In genomic region chr16:30449017-30449416, GRCm38 (mm10) we compare ENCODE assay signal across 21 mouse cellular contexts. TPM values are rescaled to one million over a fixed set of nuclear protein-coding genes. Genes with fewer than 3 reads are reported as not detected.
DNase-seq lines count a peak whose midpoint lies in the region; ATAC-seq and TF ChIP-seq lines count a peak whose summit lies in the region.
"Had no signal": no experiment of that assay in that cellular context is flagged by ENCODE, and none has a peak within 500 bp of the region (broad histone marks: within the 10 kb centered on the region; RNA-seq: fewer than 3 reads in every experiment).

No protein-coding gene starts in this region.

- H3K27me3 ChIP-seq in heart, embryonic 10.5 days (ENCODE audit: insufficient read depth, poor library complexity, severe bottlenecking), result 0 out of 2 replicates have a peak, but pooled peaks cover 4% of the 10 kb centered on the region
- H3K27me3 ChIP-seq in midbrain, embryonic 14.5 days (ENCODE audit: control insufficient read depth, insufficient read depth, low read length), result no peaks in the 10 kb centered on the region
- no peaks in the 10 kb centered on the region for H3K27me3 ChIP-seq in kidney, adult 2 months (replicated peaks; ENCODE audit: control insufficient read depth, insufficient read depth, low read length)
- H3K27me3 ChIP-seq: forebrain, embryonic 13.5 days; forebrain, embryonic 15.5 days; Patski had no signal

- no peaks in the 10 kb centered on the region for H3K9me3 ChIP-seq in heart, embryonic 10.5 days
- no peaks in the 10 kb centered on the region for H3K9me3 ChIP-seq in midbrain, embryonic 14.5 days (ENCODE audit: control insufficient read depth, low read length)
- H3K9me3 ChIP-seq: embryonic facial prominence, embryonic 10.5 days; embryonic facial prominence, embryonic 12.5 days; forebrain, embryonic 13.5 days; forebrain, embryonic 15.5 days had no signal

- H3K4me2 ChIP-seq in midbrain, embryonic 14.5 days (ENCODE audit: low read length), result no peak overlapping the region
- H3K4me2 ChIP-seq: embryonic facial prominence, embryonic 12.5 days; forebrain, embryonic 13.5 days; forebrain, embryonic 15.5 days had no signal

- TF ChIP-seq POLR2A in kidney, adult 2 months (IDR thresholded peaks at IDR 0.05; ENCODE audit: low read depth, low read length), result no peak

- H3K27ac ChIP-seq in heart, embryonic 10.5 days, result no peak overlapping the region
- H3K27ac ChIP-seq in midbrain, embryonic 14.5 days (replicated peaks; ENCODE audit: low read depth, low read length), result no peak overlapping the region
- no peak overlapping the region for H3K27ac ChIP-seq in kidney, adult 2 months (ENCODE audit: insufficient read depth, low read depth, low read length)
- H3K27ac ChIP-seq: embryonic facial prominence, embryonic 10.5 days; embryonic facial prominence, embryonic 12.5 days; forebrain, embryonic 13.5 days; forebrain, embryonic 15.5 days had no signal

- ATAC-seq in granulocyte monocyte progenitor cell, adult 5-6 weeks (replicated peaks; ENCODE audit: poor library complexity, severe bottlenecking), result peak; percentile 59
- peak; percentile 43 for ATAC-seq in megakaryocyte progenitor cell, adult 5-6 weeks (replicated peaks; ENCODE audit: poor library complexity)
- no peak for ATAC-seq in midbrain, embryonic 14.5 days (ENCODE audit: low FRiP score, low TSS enrichment)
- ATAC-seq: activated CD4-positive, CD25-positive, alpha-beta regulatory T cell, adult 4 months; forebrain, embryonic 13.5 days; forebrain, embryonic 15.5 days; forebrain, postnatal 0 days; Patski had no signal

- peaks cover 9% of the 10 kb centered on the region; the same call in 1 of the 2 replicates for H3K4me1 ChIP-seq in heart, embryonic 10.5 days
- no peaks in the 10 kb centered on the region for H3K4me1 ChIP-seq in midbrain, embryonic 14.5 days (ENCODE audit: control insufficient read depth, insufficient read depth, low read length)
- no peaks in the 10 kb centered on the region for H3K4me1 ChIP-seq in kidney, adult 2 months (ENCODE audit: control insufficient read depth, insufficient read depth, low read length)
- H3K4me1 ChIP-seq: embryonic facial prominence, embryonic 10.5 days; embryonic facial prominence, embryonic 12.5 days; forebrain, embryonic 13.5 days; forebrain, embryonic 15.5 days had no signal

- DNase-seq in heart, embryonic 10.5 days (ENCODE audit: low spot score), result peak; percentile 33
- DNase-seq in heart, adult 11 months, result no peak
- DNase-seq in midbrain, embryonic 14.5 days, result no peak
- DNase-seq in kidney, adult 2 months, result no peak
- DNase-seq: adrenal gland, adult 8-10 months; adrenal gland, postnatal 14 days; adrenal gland, postnatal 36 days; cerebellum, adult 11-12 months; cerebellum, adult 2 months; cerebellum, adult 9-10 months; cerebellum, postnatal 10 days; cerebellum, postnatal 25 days; forebrain, postnatal 0 days had no signal

- 91% methylated on average over 1 of the region's 1 CpGs for WGBS in heart, embryonic 10.5 days
- 96% methylated on average over 1 of the region's 1 CpGs for WGBS in midbrain, embryonic 14.5 days
- WGBS in kidney, adult 2 months, result 92% methylated on average over 1 of the region's 1 CpGs

- no peaks in the 10 kb centered on the region for H3K36me3 ChIP-seq in heart, embryonic 10.5 days
- no peaks in the 10 kb centered on the region for H3K36me3 ChIP-seq in midbrain, embryonic 14.5 days (ENCODE audit: control insufficient read depth, insufficient read depth, low read length)
- H3K36me3 ChIP-seq in kidney, adult 2 months (ENCODE audit: control insufficient read depth, insufficient read depth, low read length), result no peaks in the 10 kb centered on the region
- H3K36me3 ChIP-seq: embryonic facial prominence, embryonic 10.5 days; embryonic facial prominence, embryonic 12.5 days; forebrain, embryonic 15.5 days had no signal

- TF ChIP-seq CTCF in kidney, adult 2 months (conservative IDR thresholded peaks at IDR 0.05; ENCODE audit: insufficient read depth, insufficient read length, low read depth, low read length), result no peak

- H3K4me3 ChIP-seq in heart, embryonic 10.5 days, result no peak overlapping the region
- no peak overlapping the region for H3K4me3 ChIP-seq in midbrain, embryonic 14.5 days (replicated peaks; ENCODE audit: low read depth, low read length)
- no peak overlapping the region for H3K4me3 ChIP-seq in kidney, adult 2 months (ENCODE audit: insufficient read depth, low read depth, low read length)
- H3K4me3 ChIP-seq: embryonic facial prominence, embryonic 10.5 days; embryonic facial prominence, embryonic 12.5 days; forebrain, embryonic 13.5 days; forebrain, embryonic 15.5 days had no signal

- no peak overlapping the region for H3K9ac ChIP-seq in midbrain, embryonic 14.5 days (replicated peaks; ENCODE audit: low read length)
- H3K9ac ChIP-seq: embryonic facial prominence, embryonic 12.5 days; forebrain, embryonic 13.5 days; forebrain, embryonic 15.5 days; forebrain, postnatal 0 days had no signal

RNA-seq across cellular contexts. Expression of gene Atp13a3, which starts 43.2 kb away (rescaled TPM):
- 12.3 and 13.1 TPM in 2 replicates for polyA plus RNA-seq in heart, embryonic 10.5 days (2016; fragmentation: Nextera tagmentation; extraction: Ambion mirVana)
- total RNA-seq in granulocyte monocyte progenitor cell, adult 5-6 weeks (2014; fragmentation: Nextera tagmentation), result 87.1 and 94.5 TPM in 2 replicates
- 74.9 and 93.0 TPM in 2 replicates for total RNA-seq in granulocyte monocyte progenitor cell, adult 5-6 weeks (2017)
- total RNA-seq in megakaryocyte progenitor cell, adult 5-6 weeks (2015), result 121 and 143 TPM in 2 replicates
- total RNA-seq in megakaryocyte progenitor cell, adult 5-6 weeks (2017), result 70.9 and 100 TPM in 2 replicates
- polyA plus RNA-seq in midbrain, embryonic 14.5 days (2014; fragmentation: Nextera tagmentation; extraction: Ambion mirVana), result 8.9 and 10.9 TPM in 2 replicates
- 23.5 and 25.4 TPM in 2 replicates for polyA plus RNA-seq in kidney, adult 2 months (2012; rRNA removed)
